Mouse (Mus musculus): ENCODE results near the gene Matn1. TPM values are rescaled to one million over a fixed set of nuclear protein-coding genes. Genes with fewer than 3 reads are reported as not detected.
A peak's percentile ranks its signal among the peaks of the same experiment; 100 is the strongest.

Matn1 gene
- total and polyA plus RNA-seq, 2 experiments from 2014 or later = not detected

GRCm38 (mm10) chr4:130947094-130947647, 3.0 kb downstream of the Matn1 start:
- Histone ChIP-seq H3K4me1 (ENCODE audit: control insufficient read depth, insufficient read depth) (no peaks in the 10 kb centered on the region), H3K4me3 (ENCODE audit: low read depth, low read length) (no peak overlapping the region), H3K27ac (ENCODE audit: low read depth) (no peak overlapping the region), H3K36me3 (replicated peaks; ENCODE audit: control insufficient read depth, insufficient read depth, low read length) (no peaks in the 10 kb centered on the region), H3K4me2 (ENCODE audit: low read depth, low read length) (no peak overlapping the region), H3K9ac (replicated peaks; ENCODE audit: low read depth, low read length) (no peak overlapping the region), H3K27me3 (ENCODE audit: control insufficient read depth, insufficient read depth, low read length) (peaks cover 17% of the 10 kb centered on the region), H3K9me3 (replicated peaks; ENCODE audit: control insufficient read depth, low read length) (no peaks in the 10 kb centered on the region)
- TF ChIP-seq EP300 (IDR thresholded peaks at IDR 0.05; ENCODE audit: low read depth) (no peak), CTCF (IDR thresholded peaks at IDR 0.05; ENCODE audit: low read depth) (peak; percentile 81)
- DNase-seq (ENCODE audit: low spot score) (peak; percentile 36), ATAC-seq (ENCODE audit: insufficient read depth, low read depth) (no peak; the same call in 1 of the 2 replicates)
- 17% methylated on average over 13 of the region's 13 CpGs for WGBS

GRCm38 (mm10) chr4:130949821-130950384, 5.7 kb downstream of the Matn1 start:
- DNase-seq (ENCODE audit: low spot score) (no peak), ATAC-seq (ENCODE audit: insufficient read depth, low read depth) (no peak)
- no peaks in the 10 kb centered on the region for H3K9me3 ChIP-seq (replicated peaks; ENCODE audit: control insufficient read depth, low read length)
- H3K36me3 ChIP-seq (replicated peaks; ENCODE audit: control insufficient read depth, insufficient read depth, low read length) = no peaks in the 10 kb centered on the region
- H3K27me3 ChIP-seq (ENCODE audit: control insufficient read depth, insufficient read depth, low read length) = peaks cover 17% of the 10 kb centered on the region
- TF ChIP-seq CTCF (IDR thresholded peaks at IDR 0.05; ENCODE audit: low read depth) = no peak
- TF ChIP-seq EP300 (IDR thresholded peaks at IDR 0.05; ENCODE audit: low read depth) = no peak
- H3K4me3 ChIP-seq (ENCODE audit: low read depth, low read length) = no peak overlapping the region
- no peak overlapping the region for H3K9ac ChIP-seq (replicated peaks; ENCODE audit: low read depth, low read length)
- 77% methylated on average over 35 of the region's 35 CpGs for WGBS
- H3K27ac ChIP-seq (ENCODE audit: low read depth) = no peak overlapping the region
- H3K4me1 ChIP-seq (ENCODE audit: control insufficient read depth, insufficient read depth) = no peaks in the 10 kb centered on the region
- H3K4me2 ChIP-seq (ENCODE audit: low read depth, low read length) = no peak overlapping the region

- Histone ChIP-seq H3K36me3 (replicated peaks; ENCODE audit: control insufficient read depth, insufficient read depth, low read length) (no peaks in the 10 kb centered on the region), H3K27me3 (ENCODE audit: control insufficient read depth, insufficient read depth, low read length) (no peaks in the 10 kb centered on the region), H3K4me3 (ENCODE audit: low read depth, low read length) (no peak overlapping the region), H3K4me1 (ENCODE audit: control insufficient read depth, insufficient read depth) (no peaks in the 10 kb centered on the region), H3K9me3 (replicated peaks; ENCODE audit: control insufficient read depth, low read length) (no peaks in the 10 kb centered on the region), H3K9ac (replicated peaks; ENCODE audit: low read depth, low read length) (no peak overlapping the region), H3K4me2 (ENCODE audit: low read depth, low read length) (no peak overlapping the region), H3K27ac (ENCODE audit: low read depth) (no peak overlapping the region)
- TF ChIP-seq CTCF (IDR thresholded peaks at IDR 0.05; ENCODE audit: low read depth) (peak; percentile 8; the same call in 1 of the 2 replicates), EP300 (IDR thresholded peaks at IDR 0.05; ENCODE audit: low read depth) (no peak)
- no peak for DNase-seq (ENCODE audit: low spot score)
- ATAC-seq (ENCODE audit: insufficient read depth, low read depth) = no peak
- 36% methylated on average over 17 of the region's 17 CpGs for WGBS
Observed at GRCm38 (mm10) chr4:130952531-130952930, 8.3 kb downstream of the Matn1 start.

- Histone ChIP-seq H3K4me2 (ENCODE audit: low read depth, low read length) (no peak overlapping the region), H3K4me1 (ENCODE audit: control insufficient read depth, insufficient read depth) (no peaks in the 10 kb centered on the region), H3K36me3 (replicated peaks; ENCODE audit: control insufficient read depth, insufficient read depth, low read length) (no peaks in the 10 kb centered on the region), H3K4me3 (ENCODE audit: low read depth, low read length) (no peak overlapping the region), H3K9ac (replicated peaks; ENCODE audit: low read depth, low read length) (no peak overlapping the region), H3K27me3 (ENCODE audit: control insufficient read depth, insufficient read depth, low read length) (0 out of 2 replicates have a peak, but pooled peaks cover 7% of the 10 kb centered on the region), H3K9me3 (replicated peaks; ENCODE audit: control insufficient read depth, low read length) (no peaks in the 10 kb centered on the region), H3K27ac (ENCODE audit: low read depth) (no peak overlapping the region)
- ATAC-seq (ENCODE audit: insufficient read depth, low read depth) (no peak), DNase-seq (ENCODE audit: low spot score) (no peak)
- no peak for TF ChIP-seq CTCF (IDR thresholded peaks at IDR 0.05; ENCODE audit: low read depth)
- TF ChIP-seq EP300 (IDR thresholded peaks at IDR 0.05; ENCODE audit: low read depth) = no peak
- WGBS = 79% methylated on average over 10 of the region's 10 CpGs
Observed at GRCm38 (mm10) chr4:130957156-130957555, 13.0 kb downstream of the Matn1 start.

GRCm38 (mm10) chr4:130958812-130959211, 14.6 kb downstream of the Matn1 start:
- DNase-seq (ENCODE audit: low spot score) (no peak), ATAC-seq (ENCODE audit: insufficient read depth, low read depth) (no peak)
- no peak overlapping the region for H3K9ac ChIP-seq (replicated peaks; ENCODE audit: low read depth, low read length)
- no peaks in the 10 kb centered on the region for H3K9me3 ChIP-seq (replicated peaks; ENCODE audit: control insufficient read depth, low read length)
- H3K4me3 ChIP-seq (ENCODE audit: low read depth, low read length) = no peak overlapping the region
- TF ChIP-seq EP300 (IDR thresholded peaks at IDR 0.05; ENCODE audit: low read depth) (no peak), CTCF (IDR thresholded peaks at IDR 0.05; ENCODE audit: low read depth) (no peak)
- no peaks in the 10 kb centered on the region for H3K4me1 ChIP-seq (ENCODE audit: control insufficient read depth, insufficient read depth)
- H3K27me3 ChIP-seq (ENCODE audit: control insufficient read depth, insufficient read depth, low read length) = 0 out of 2 replicates have a peak, but pooled peaks cover 7% of the 10 kb centered on the region
- H3K36me3 ChIP-seq (replicated peaks; ENCODE audit: control insufficient read depth, insufficient read depth, low read length) = no peaks in the 10 kb centered on the region
- 49% methylated on average over 5 of the region's 5 CpGs for WGBS
- H3K27ac ChIP-seq (ENCODE audit: low read depth) = no peak overlapping the region
- no peak overlapping the region for H3K4me2 ChIP-seq (ENCODE audit: low read depth, low read length)

- H3K4me1 ChIP-seq (ENCODE audit: control insufficient read depth, insufficient read depth) = no peaks in the 10 kb centered on the region
- H3K9me3 ChIP-seq (replicated peaks; ENCODE audit: control insufficient read depth, low read length) = no peaks in the 10 kb centered on the region
- H3K4me3 ChIP-seq (ENCODE audit: low read depth, low read length) = no peak overlapping the region
- TF ChIP-seq EP300 (IDR thresholded peaks at IDR 0.05; ENCODE audit: low read depth) (no peak), CTCF (IDR thresholded peaks at IDR 0.05; ENCODE audit: low read depth) (no peak)
- no peaks in the 10 kb centered on the region for H3K36me3 ChIP-seq (replicated peaks; ENCODE audit: control insufficient read depth, insufficient read depth, low read length)
- H3K4me2 ChIP-seq (ENCODE audit: low read depth, low read length) = no peak overlapping the region
- H3K9ac ChIP-seq (replicated peaks; ENCODE audit: low read depth, low read length) = no peak overlapping the region
- ATAC-seq (ENCODE audit: insufficient read depth, low read depth) (no peak), DNase-seq (ENCODE audit: low spot score) (no peak)
- H3K27ac ChIP-seq (ENCODE audit: low read depth) = no peak overlapping the region
- WGBS = 53% methylated on average over 6 of the region's 6 CpGs
- H3K27me3 ChIP-seq (ENCODE audit: control insufficient read depth, insufficient read depth, low read length) = 0 out of 2 replicates have a peak, but pooled peaks cover 7% of the 10 kb centered on the region
Observed at GRCm38 (mm10) chr4:130959678-130960077, 15.5 kb downstream of the Matn1 start.

All from heart, postnatal 0 days (tissue).